Mouse (Mus musculus) neural tube, embryonic 12.5 days (tissue): Measurements from ENCODE around the gene Ap5s1. TPM values are rescaled to one million over a fixed set of nuclear protein-coding genes. Genes with fewer than 3 reads are reported as not detected.

Experiments used
- ATAC-seq: fragments of 200-750 bp; cut with Nextera tagmentation; 2 replicates; pipeline ENCODE4 v1.8.0; 2017; ENCODE audit warnings: low read depth, mild to moderate bottlenecking, moderate TSS enrichment, moderate library complexity; ENCODE audit not compliant: low FRiP score
- H3K27ac ChIP-seq: fragments of 300-500 bp; sonication (generic); 2 replicates; pipeline ENCODE4 v1.5.1; 2016
- H3K27me3 ChIP-seq: fragments of 300-500 bp; sonication (generic); replicated peaks from 2 replicates; pipeline ENCODE4 v1.6.1; 2016; ENCODE audit warnings: mild to moderate bottlenecking
- H3K36me3 ChIP-seq: fragments of 300-500 bp; sonication (generic); 2 replicates; pipeline ENCODE4 v1.6.1; 2016; ENCODE audit warnings: mild to moderate bottlenecking
- H3K4me1 ChIP-seq: fragments of 300-500 bp; sonication (generic); 2 replicates; pipeline ENCODE4 v1.6.1; 2016
- H3K4me2 ChIP-seq: fragments of 300-500 bp; sonication (generic); replicated peaks from 2 replicates; pipeline ENCODE4 v1.6.1; 2016; ENCODE audit warnings: mild to moderate bottlenecking
- H3K4me3 ChIP-seq: fragments of 300-500 bp; sonication (generic); 2 replicates; pipeline ENCODE4 v1.5.1; 2016
- H3K9ac ChIP-seq: fragments of 300-500 bp; sonication (generic); 2 replicates; pipeline ENCODE4 v1.6.1; 2016; ENCODE audit warnings: mild to moderate bottlenecking
- H3K9me3 ChIP-seq: fragments of 300-500 bp; sonication (generic); 2 replicates; pipeline ENCODE4 v1.6.1; 2016; ENCODE audit warnings: mild to moderate bottlenecking
- WGBS: fragments of 180-500 bp; shearing (Covaris S2); methylation state at CpG from one replicate; pipeline ENCODE4 v1.1.7; 2016; 5-methylcytosine and 5-hydroxymethylcytosine counted together
- polyA plus RNA-seq: library from polyadenylated mRNA; unstranded; fragments of >200 nt; fragmentation: Nextera tagmentation; extraction: Ambion mirVana; gene quantifications from 2 replicates; pipeline ENCODE4 v1.2.1, GENCODE M21; 2016

Ap5s1 gene
- polyA plus RNA-seq, 1 experiment from 2014 or later, result 36.3 TPM

- no peaks in the 10 kb centered on the region for H3K36me3 ChIP-seq
- H3K9ac ChIP-seq, result peak within 1 kb of the TSS; percentile 58
- H3K4me3 ChIP-seq, result peak within 1 kb of the TSS; percentile 51
- no peak within 1 kb of the TSS for H3K27ac ChIP-seq
- 10% methylated on average over 29 of the region's 29 CpGs for WGBS
- H3K27me3 ChIP-seq, result no peaks in the 10 kb centered on the region
- ATAC-seq, result peak; percentile 100
- H3K9me3 ChIP-seq, result no peaks in the 10 kb centered on the region
- peaks cover 11% of the 10 kb centered on the region for H3K4me1 ChIP-seq
- peak within 1 kb of the TSS; percentile 78 for H3K4me2 ChIP-seq
Observed at GRCm38 (mm10) chr2:131233307-131234126, 26.6 kb downstream of the Ap5s1 start, which contains the start of gene Mavs. Gene Mavs (plus strand): TSS chr2:131234063.

- H3K4me2 ChIP-seq, result peak overlapping the region; percentile 78
- H3K9me3 ChIP-seq, result no peaks in the 10 kb centered on the region
- peak overlapping the region; percentile 58 for H3K9ac ChIP-seq
- H3K4me3 ChIP-seq, result peak overlapping the region; percentile 51
- no peak overlapping the region for H3K27ac ChIP-seq
- 13% methylated on average over 28 of the region's 28 CpGs for WGBS
- H3K36me3 ChIP-seq, result peaks cover 1% of the 10 kb centered on the region; the same call in 1 of the 2 replicates
- H3K27me3 ChIP-seq, result no peaks in the 10 kb centered on the region
- H3K4me1 ChIP-seq, result peaks cover 11% of the 10 kb centered on the region
- peak; percentile 55 for ATAC-seq
Observed at GRCm38 (mm10) chr2:131234127-131234650, 27.3 kb downstream of the Ap5s1 start.

GRCm38 (mm10) chr2:131234970-131235635 lies 28.2 kb downstream of the Ap5s1 start:
- H3K4me2 ChIP-seq, result peak overlapping the region; percentile 78
- peaks cover 11% of the 10 kb centered on the region for H3K4me1 ChIP-seq
- 80% methylated on average over 7 of the region's 7 CpGs for WGBS
- no peak overlapping the region for H3K27ac ChIP-seq
- H3K36me3 ChIP-seq, result peaks cover 6% of the 10 kb centered on the region
- H3K9me3 ChIP-seq, result no peaks in the 10 kb centered on the region
- no peaks in the 10 kb centered on the region for H3K27me3 ChIP-seq
- no peak for ATAC-seq
- H3K4me3 ChIP-seq, result no peak overlapping the region
- H3K9ac ChIP-seq, result no peak overlapping the region

- peaks cover 38% of the 10 kb centered on the region for H3K36me3 ChIP-seq
- no peak overlapping the region for H3K4me2 ChIP-seq
- ATAC-seq, result no peak
- no peak overlapping the region for H3K27ac ChIP-seq
- no peaks in the 10 kb centered on the region for H3K9me3 ChIP-seq
- no peak overlapping the region for H3K9ac ChIP-seq
- H3K4me1 ChIP-seq, result no peaks in the 10 kb centered on the region
- no peaks in the 10 kb centered on the region for H3K27me3 ChIP-seq
- H3K4me3 ChIP-seq, result no peak overlapping the region
Observed at GRCm38 (mm10) chr2:131242180-131242579, 35.3 kb downstream of the Ap5s1 start.

- Histone ChIP-seq H3K36me3 (peaks cover 40% of the 10 kb centered on the region), H3K9ac (no peak overlapping the region), H3K27me3 (no peaks in the 10 kb centered on the region), H3K4me3 (no peak overlapping the region), H3K27ac (no peak overlapping the region), H3K4me1 (no peaks in the 10 kb centered on the region), H3K4me2 (no peak overlapping the region), H3K9me3 (no peaks in the 10 kb centered on the region)
- no peak for ATAC-seq
- WGBS, result 92% methylated on average over 7 of the region's 7 CpGs
Observed at GRCm38 (mm10) chr2:131242929-131243328, 36.1 kb downstream of the Ap5s1 start.

- 0 out of 2 replicates have a peak overlapping the region, but pooled peaks have one; percentile 9 for H3K4me2 ChIP-seq
- no peaks in the 10 kb centered on the region for H3K27me3 ChIP-seq
- no peaks in the 10 kb centered on the region for H3K4me1 ChIP-seq
- no peaks in the 10 kb centered on the region for H3K9me3 ChIP-seq
- H3K4me3 ChIP-seq, result no peak overlapping the region
- no peak overlapping the region for H3K9ac ChIP-seq
- ATAC-seq, result 0 out of 2 replicates have a peak, but pooled peaks have one; percentile 48
- H3K36me3 ChIP-seq, result no peaks in the 10 kb centered on the region
- 23% methylated on average over 7 of the region's 7 CpGs for WGBS
- H3K27ac ChIP-seq, result no peak overlapping the region
Observed at GRCm38 (mm10) chr2:131253681-131254328, 46.9 kb downstream of the Ap5s1 start.

GRCm38 (mm10) chr2:131254329-131254713 lies 47.4 kb downstream of the Ap5s1 start:
- no peak overlapping the region for H3K9ac ChIP-seq
- no peak overlapping the region for H3K27ac ChIP-seq
- H3K4me1 ChIP-seq, result no peaks in the 10 kb centered on the region
- H3K27me3 ChIP-seq, result no peaks in the 10 kb centered on the region
- no peak overlapping the region for H3K4me2 ChIP-seq
- ATAC-seq, result no peak
- 59% methylated on average over 2 of the region's 2 CpGs for WGBS
- H3K9me3 ChIP-seq, result no peaks in the 10 kb centered on the region
- H3K36me3 ChIP-seq, result no peaks in the 10 kb centered on the region
- no peak overlapping the region for H3K4me3 ChIP-seq

- Histone ChIP-seq H3K9ac (no peak overlapping the region), H3K27me3 (no peaks in the 10 kb centered on the region), H3K4me3 (no peak overlapping the region), H3K27ac (no peak overlapping the region), H3K4me2 (no peak overlapping the region), H3K9me3 (no peaks in the 10 kb centered on the region), H3K36me3 (no peaks in the 10 kb centered on the region), H3K4me1 (no peaks in the 10 kb centered on the region)
- 64% methylated on average over 3 of the region's 3 CpGs for WGBS
- ATAC-seq, result no peak
Observed at GRCm38 (mm10) chr2:131255738-131256137, 48.9 kb downstream of the Ap5s1 start.

- H3K4me2 ChIP-seq, result no peak overlapping the region
- H3K27ac ChIP-seq, result no peak overlapping the region
- no peak for ATAC-seq
- H3K4me1 ChIP-seq, result no peaks in the 10 kb centered on the region; the same call in 1 of the 2 replicates
- no peaks in the 10 kb centered on the region for H3K9me3 ChIP-seq
- H3K36me3 ChIP-seq, result no peaks in the 10 kb centered on the region
- H3K27me3 ChIP-seq, result no peaks in the 10 kb centered on the region
- no peak overlapping the region for H3K4me3 ChIP-seq
- H3K9ac ChIP-seq, result no peak overlapping the region
- 85% methylated on average over 8 of the region's 8 CpGs for WGBS
Observed at GRCm38 (mm10) chr2:131258693-131259092, 51.8 kb downstream of the Ap5s1 start.

- Histone ChIP-seq H3K27ac (no peak overlapping the region), H3K9ac (peak overlapping the region; percentile 95; the same call in 1 of the 2 replicates), H3K4me2 (no peak overlapping the region), H3K4me3 (no peak overlapping the region), H3K9me3 (no peaks in the 10 kb centered on the region), H3K4me1 (peaks cover 14% of the 10 kb centered on the region), H3K36me3 (no peaks in the 10 kb centered on the region), H3K27me3 (no peaks in the 10 kb centered on the region)
- no peak for ATAC-seq
- WGBS, result 72% methylated on average over 9 of the region's 9 CpGs
Observed at GRCm38 (mm10) chr2:131260544-131261307, 53.8 kb downstream of the Ap5s1 start.

GRCm38 (mm10) chr2:131261481-131262212 lies 54.8 kb downstream of the Ap5s1 start:
- Histone ChIP-seq H3K9ac (peak overlapping the region; percentile 95), H3K4me2 (peak overlapping the region; percentile 78), H3K4me1 (peaks cover 14% of the 10 kb centered on the region), H3K9me3 (no peaks in the 10 kb centered on the region), H3K27ac (peak overlapping the region; percentile 85), H3K36me3 (no peaks in the 10 kb centered on the region), H3K4me3 (peak overlapping the region; percentile 95), H3K27me3 (no peaks in the 10 kb centered on the region)
- WGBS, result 6% methylated on average over 10 of the region's 10 CpGs
- ATAC-seq, result peak; percentile 88
